ENCODE assay signal across 8 mouse cellular contexts in the genomic region with DNA sequence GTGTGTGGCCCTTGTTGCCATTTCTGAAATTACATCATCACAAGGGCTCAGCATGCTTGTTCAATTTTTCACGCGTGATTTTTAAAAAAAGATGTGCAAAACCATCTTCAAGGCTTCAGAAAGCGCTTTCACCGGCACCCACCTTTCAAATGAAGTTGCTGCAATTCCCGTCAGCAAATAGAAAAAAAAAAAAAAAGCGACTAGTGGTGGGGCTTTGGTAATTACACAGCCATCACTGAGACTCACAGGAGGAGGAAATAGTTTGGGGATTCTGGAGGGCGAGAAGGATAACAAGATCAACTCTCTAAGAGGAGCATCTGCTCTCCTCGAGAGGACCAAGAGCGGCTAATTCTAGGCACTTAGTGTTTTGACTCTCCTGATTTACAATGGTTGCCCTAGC.
DNase-seq lines count a peak whose midpoint lies in the region; ATAC-seq lines count a peak whose summit lies in the region.

No protein-coding gene starts in this region.

- 0 out of 2 replicates have a peak, but pooled peaks cover 2% of the 10 kb centered on the region for H3K4me1 ChIP-seq in liver, embryonic 11.5 days (replicated peaks; ENCODE audit: control insufficient read depth, insufficient read depth, low read length)
- peaks cover 24% of the 10 kb centered on the region for H3K4me1 ChIP-seq in embryonic facial prominence, embryonic 15.5 days
- H3K4me1 ChIP-seq in limb, embryonic 13.5 days = peaks cover 51% of the 10 kb centered on the region

- H3K4me2 ChIP-seq in liver, embryonic 11.5 days = peak overlapping the region; percentile 58
- H3K4me2 ChIP-seq in embryonic facial prominence, embryonic 15.5 days (replicated peaks) = peak overlapping the region; percentile 60
- peak overlapping the region; percentile 67 for H3K4me2 ChIP-seq in limb, embryonic 13.5 days (replicated peaks)

- 4% methylated on average over 9 of the region's 9 CpGs for WGBS in liver, embryonic 11.5 days
- 5% methylated on average over 9 of the region's 9 CpGs for WGBS in embryonic facial prominence, embryonic 15.5 days
- 3% methylated on average over 9 of the region's 9 CpGs for WGBS in limb, embryonic 13.5 days

- ATAC-seq in liver, embryonic 11.5 days (replicated peaks; ENCODE audit: low FRiP score) = no peak
- ATAC-seq in embryonic facial prominence, embryonic 15.5 days (ENCODE audit: insufficient number of reproducible peaks, low FRiP score, low TSS enrichment, low read depth) = no peak
- ATAC-seq in limb, embryonic 13.5 days (ENCODE audit: low FRiP score, low read depth) = no peak
- no peak for ATAC-seq in granulocyte monocyte progenitor cell, adult 5-6 weeks (replicated peaks; ENCODE audit: poor library complexity, severe bottlenecking)

- peak overlapping the region; percentile 11; the same call in 1 of the 2 replicates for H3K4me3 ChIP-seq in liver, embryonic 11.5 days (ENCODE audit: low read depth, low read length)
- H3K4me3 ChIP-seq in embryonic facial prominence, embryonic 15.5 days (replicated peaks) = peak overlapping the region; percentile 35
- H3K4me3 ChIP-seq in limb, embryonic 13.5 days = peak overlapping the region; percentile 37

- no peaks in the 10 kb centered on the region for H3K9me3 ChIP-seq in liver, embryonic 11.5 days (ENCODE audit: control insufficient read depth, low read length)
- no peaks in the 10 kb centered on the region for H3K9me3 ChIP-seq in embryonic facial prominence, embryonic 15.5 days (replicated peaks)
- no peaks in the 10 kb centered on the region for H3K9me3 ChIP-seq in limb, embryonic 13.5 days

- DNase-seq in liver, embryonic 11.5 days (ENCODE audit: low spot score) = no peak
- DNase-seq in liver = no peak
- DNase-seq in retina, postnatal 1 day = peak; percentile 52
- DNase-seq in gastrocnemius, postnatal 25 days = no peak
- DNase-seq in thymus, postnatal 25 days = no peak

- peaks cover 12% of the 10 kb centered on the region for H3K27me3 ChIP-seq in liver, embryonic 11.5 days (replicated peaks; ENCODE audit: control insufficient read depth, insufficient read depth, low read length)
- H3K27me3 ChIP-seq in embryonic facial prominence, embryonic 15.5 days = peaks cover 7% of the 10 kb centered on the region; the same call in 1 of the 2 replicates
- H3K27me3 ChIP-seq in limb, embryonic 13.5 days = peaks cover 24% of the 10 kb centered on the region

- no peak overlapping the region for H3K9ac ChIP-seq in liver, embryonic 11.5 days (ENCODE audit: low read depth, low read length)
- no peak overlapping the region for H3K9ac ChIP-seq in embryonic facial prominence, embryonic 15.5 days
- H3K9ac ChIP-seq in limb, embryonic 13.5 days = no peak overlapping the region

- H3K36me3 ChIP-seq in liver, embryonic 11.5 days (ENCODE audit: control insufficient read depth, insufficient read depth, low read length) = no peaks in the 10 kb centered on the region
- H3K36me3 ChIP-seq in embryonic facial prominence, embryonic 15.5 days = no peaks in the 10 kb centered on the region
- no peaks in the 10 kb centered on the region for H3K36me3 ChIP-seq in limb, embryonic 13.5 days

- H3K27ac ChIP-seq in liver, embryonic 11.5 days (ENCODE audit: low read depth, low read length) = no peak overlapping the region
- H3K27ac ChIP-seq in embryonic facial prominence, embryonic 15.5 days (replicated peaks) = no peak overlapping the region
- H3K27ac ChIP-seq in limb, embryonic 13.5 days = no peak overlapping the region
